Mouse (Mus musculus): ENCODE data around the gene Vps35l. TPM values are rescaled to one million over a fixed set of nuclear protein-coding genes. Genes with fewer than 3 reads are reported as not detected.

Vps35l gene
- polyA plus RNA-seq, 1 experiment from 2014 or later = 73.7 TPM

GRCm38 (mm10) chr7:118707216-118707615, 32.8 kb upstream of the Vps35l start:
- H3K27ac ChIP-seq = no peak overlapping the region
- WGBS = 70% methylated on average over 2 of the region's 2 CpGs

DNA sequence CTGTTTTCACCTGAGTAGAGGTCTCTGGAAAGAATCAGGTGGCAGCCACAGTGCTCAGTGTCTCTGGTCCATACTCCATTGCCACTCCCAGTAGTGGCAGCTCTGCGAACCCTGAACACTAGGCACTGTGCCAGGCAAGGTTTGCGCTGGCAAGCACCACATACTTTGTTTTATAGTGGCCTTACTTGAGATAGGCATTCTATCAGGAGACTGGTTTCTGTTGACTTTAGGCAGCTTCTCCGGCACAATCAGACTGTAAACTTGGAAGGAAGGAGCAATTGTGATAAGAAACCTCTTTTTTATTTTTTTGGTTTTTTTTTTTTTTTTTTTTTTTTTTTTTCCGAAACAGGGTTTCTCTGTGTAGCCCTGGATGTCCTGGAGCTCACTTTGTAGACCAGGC, 32.0 kb upstream of the Vps35l start:
- H3K36me3 ChIP-seq = no peaks in the 10 kb centered on the region
- no peak overlapping the region for H3K4me3 ChIP-seq (replicated peaks)
- WGBS = 88% methylated on average over 3 of the region's 4 CpGs
- peaks cover 18% of the 10 kb centered on the region for H3K4me1 ChIP-seq (replicated peaks)
- no peaks in the 10 kb centered on the region for H3K9me3 ChIP-seq
- H3K27ac ChIP-seq = no peak overlapping the region
- no peaks in the 10 kb centered on the region for H3K27me3 ChIP-seq
- ATAC-seq (ENCODE audit: insufficient number of reproducible peaks, insufficient read depth, low FRiP score, low TSS enrichment, low read depth) = no peak
- H3K4me2 ChIP-seq = no peak overlapping the region
- no peak overlapping the region for H3K9ac ChIP-seq (replicated peaks)

More at GRCm38 (mm10) chr7:118707216-118707615, 32.8 kb upstream of the Vps35l start:
- ATAC-seq (ENCODE audit: insufficient number of reproducible peaks, insufficient read depth, low FRiP score, low TSS enrichment, low read depth) = no peak
- peaks cover 16% of the 10 kb centered on the region for H3K4me1 ChIP-seq (replicated peaks)
- no peak overlapping the region for H3K4me2 ChIP-seq
- no peak overlapping the region for H3K4me3 ChIP-seq (replicated peaks)
- no peaks in the 10 kb centered on the region for H3K36me3 ChIP-seq
- H3K27me3 ChIP-seq = no peaks in the 10 kb centered on the region
- no peaks in the 10 kb centered on the region for H3K9me3 ChIP-seq
- no peak overlapping the region for H3K9ac ChIP-seq (replicated peaks)

- no peak overlapping the region for H3K9ac ChIP-seq (replicated peaks)
- ATAC-seq (ENCODE audit: insufficient number of reproducible peaks, insufficient read depth, low FRiP score, low TSS enrichment, low read depth) = no peak
- peaks cover 10% of the 10 kb centered on the region for H3K4me1 ChIP-seq (replicated peaks)
- no peak overlapping the region for H3K4me3 ChIP-seq (replicated peaks)
- no peak overlapping the region for H3K27ac ChIP-seq
- WGBS = 63% methylated on average over 5 of the region's 5 CpGs
- H3K9me3 ChIP-seq = no peaks in the 10 kb centered on the region
- no peaks in the 10 kb centered on the region for H3K27me3 ChIP-seq
- no peak overlapping the region for H3K4me2 ChIP-seq
- H3K36me3 ChIP-seq = peaks cover 7% of the 10 kb centered on the region; the same call in 1 of the 2 replicates
Observed at GRCm38 (mm10) chr7:118710776-118711175, 29.2 kb upstream of the Vps35l start.

DNA sequence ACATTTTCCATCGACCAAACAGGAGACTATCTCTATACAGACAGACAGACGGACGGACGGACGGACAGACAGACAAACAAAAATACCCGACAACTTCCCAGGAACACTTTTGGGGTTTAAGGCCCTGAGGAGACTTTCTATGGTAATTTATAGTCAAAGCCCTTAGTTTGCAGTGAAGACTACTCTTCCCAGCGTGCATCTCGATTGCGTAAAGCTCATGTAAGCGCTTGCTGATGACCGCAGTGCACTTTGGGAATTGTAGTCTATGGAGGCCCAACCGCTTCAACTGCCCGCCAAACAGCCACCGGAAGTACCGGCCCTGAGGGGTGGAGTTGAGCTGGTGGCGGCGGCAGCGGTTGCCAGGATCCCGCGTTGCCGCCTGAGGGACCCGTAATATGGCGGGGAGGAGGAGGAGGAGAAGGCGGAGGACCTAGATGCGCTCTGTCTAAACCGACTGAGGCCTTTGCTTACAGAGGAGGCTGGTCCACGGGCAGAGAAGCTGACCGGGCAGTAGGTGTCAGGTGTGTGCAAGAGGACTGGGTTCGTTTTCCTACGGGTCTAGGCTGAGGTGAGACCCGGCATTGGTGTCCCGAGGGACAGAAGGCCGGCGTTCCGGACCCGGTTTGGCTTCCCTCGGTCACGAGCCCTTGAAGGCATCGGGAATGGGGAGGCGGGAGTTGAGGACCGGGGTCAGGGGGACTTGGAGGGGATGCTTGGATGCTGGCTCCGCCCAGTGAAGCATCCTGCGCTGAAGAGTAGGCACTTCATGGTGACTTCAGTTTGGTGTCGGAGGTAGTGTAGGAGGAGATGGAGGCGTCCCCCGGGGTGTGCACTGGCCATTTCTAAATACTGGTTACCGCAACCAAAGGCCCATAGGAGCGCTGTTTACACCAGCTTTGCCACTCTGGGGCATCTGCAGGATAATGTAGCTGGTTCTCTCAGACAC, 27.5 kb upstream of the Vps35l start, which contains the start of gene Ccp110:
Gene Ccp110, plus strand, starts transcription at position 325 of the 946 bp plus-strand sequence.
- Histone ChIP-seq H3K4me1 (replicated peaks) (peaks cover 10% of the 10 kb centered on the region), H3K27ac (no peak within 1 kb of the TSS)
- under 1% methylated on average over 48 of the region's 48 CpGs for WGBS

DNA sequence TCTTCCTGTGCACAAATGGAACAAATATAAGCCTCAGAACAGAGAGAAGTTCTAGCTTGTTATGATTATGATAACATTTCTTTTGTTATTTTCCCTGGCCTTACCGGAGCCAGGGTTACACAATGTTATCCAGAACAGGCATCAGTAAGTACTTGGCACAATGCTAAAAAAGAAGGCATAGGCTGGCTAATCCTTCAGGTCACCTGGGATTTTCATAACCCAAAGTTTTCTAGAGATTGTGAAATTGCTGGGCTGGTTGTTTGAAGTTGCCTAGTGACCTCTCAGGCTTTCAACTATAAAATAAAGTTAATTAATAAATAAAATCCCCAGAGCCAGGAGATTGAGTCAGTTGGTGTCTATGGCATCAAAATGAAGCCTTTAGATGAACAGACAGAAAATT, 25.2 kb upstream of the Vps35l start:
- Histone ChIP-seq H3K27me3 (no peaks in the 10 kb centered on the region), H3K4me3 (replicated peaks) (no peak overlapping the region), H3K4me2 (no peak overlapping the region), H3K9me3 (no peaks in the 10 kb centered on the region), H3K27ac (no peak overlapping the region), H3K36me3 (peaks cover 21% of the 10 kb centered on the region), H3K4me1 (replicated peaks) (peaks cover 10% of the 10 kb centered on the region), H3K9ac (replicated peaks) (no peak overlapping the region)
- WGBS = 91% methylated on average over 1 of the region's 1 CpGs
- ATAC-seq (ENCODE audit: insufficient number of reproducible peaks, insufficient read depth, low FRiP score, low TSS enrichment, low read depth) = no peak

More for the DNA sequence above, 27.5 kb upstream of the Vps35l start, which contains the start of gene Ccp110:
- Histone ChIP-seq H3K9me3 (no peaks in the 10 kb centered on the region), H3K36me3 (peaks cover 11% of the 10 kb centered on the region; the same call in 1 of the 2 replicates), H3K4me2 (peak within 1 kb of the TSS; percentile 53), H3K27me3 (no peaks in the 10 kb centered on the region), H3K4me3 (replicated peaks) (peak within 1 kb of the TSS; percentile 67), H3K9ac (replicated peaks) (peak within 1 kb of the TSS; percentile 72)
- peak; percentile 95 for ATAC-seq (ENCODE audit: insufficient number of reproducible peaks, insufficient read depth, low FRiP score, low TSS enrichment, low read depth)

DNA sequence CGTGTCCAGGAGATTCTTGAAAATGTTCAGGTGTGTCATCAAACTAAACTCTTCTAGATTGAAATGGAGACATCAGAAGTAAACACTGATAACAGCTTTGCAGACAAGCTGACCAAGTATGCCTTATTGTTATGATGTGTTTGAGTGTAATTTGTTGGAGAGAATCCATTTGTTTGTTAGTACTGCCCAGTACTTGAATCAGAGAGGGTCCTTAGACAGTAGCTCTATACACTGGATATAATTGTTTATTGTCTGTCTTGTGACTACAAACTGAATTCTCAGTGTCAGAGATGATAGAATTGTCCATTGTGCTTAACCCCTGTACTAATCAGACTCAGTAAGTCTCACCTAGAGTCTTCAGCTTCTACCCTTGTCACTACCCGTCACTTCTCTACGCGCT, 22.0 kb upstream of the Vps35l start:
- no peak overlapping the region for H3K4me2 ChIP-seq
- H3K9ac ChIP-seq (replicated peaks) = no peak overlapping the region
- H3K4me1 ChIP-seq (replicated peaks) = peaks cover 8% of the 10 kb centered on the region
- no peak for ATAC-seq (ENCODE audit: insufficient number of reproducible peaks, insufficient read depth, low FRiP score, low TSS enrichment, low read depth)
- H3K27ac ChIP-seq = no peak overlapping the region
- peaks cover 40% of the 10 kb centered on the region for H3K36me3 ChIP-seq
- H3K9me3 ChIP-seq = no peaks in the 10 kb centered on the region
- WGBS = 91% methylated on average over 4 of the region's 4 CpGs
- H3K4me3 ChIP-seq (replicated peaks) = no peak overlapping the region
- no peaks in the 10 kb centered on the region for H3K27me3 ChIP-seq

DNA sequence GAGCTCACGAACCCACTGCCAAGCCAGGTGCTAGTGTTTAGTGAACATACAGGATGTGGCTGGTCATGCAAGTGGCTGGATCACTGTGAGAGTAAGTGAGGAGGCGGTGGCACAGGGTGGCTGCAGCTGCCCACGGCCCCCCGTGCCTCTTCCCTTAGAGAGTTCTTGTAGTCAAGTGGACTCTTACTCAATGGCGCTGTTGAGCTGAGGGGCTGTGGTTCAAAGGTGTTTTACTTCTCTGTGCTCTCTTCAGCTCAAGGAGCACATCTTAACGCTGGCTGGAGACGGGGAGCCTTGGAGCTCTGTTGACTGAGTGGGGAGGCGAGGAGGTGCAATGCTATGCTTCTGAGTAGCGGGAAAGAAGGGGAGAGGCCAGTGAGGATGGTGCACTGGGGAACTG, 16.1 kb upstream of the Vps35l start:
- H3K27me3 ChIP-seq = no peaks in the 10 kb centered on the region
- no peak overlapping the region for H3K9ac ChIP-seq (replicated peaks)
- H3K4me1 ChIP-seq (replicated peaks) = no peaks in the 10 kb centered on the region
- H3K4me2 ChIP-seq = no peak overlapping the region
- H3K27ac ChIP-seq = no peak overlapping the region
- 89% methylated on average over 9 of the region's 9 CpGs for WGBS
- H3K36me3 ChIP-seq = peaks cover 68% of the 10 kb centered on the region
- ATAC-seq (ENCODE audit: insufficient number of reproducible peaks, insufficient read depth, low FRiP score, low TSS enrichment, low read depth) = no peak
- no peak overlapping the region for H3K4me3 ChIP-seq (replicated peaks)
- no peaks in the 10 kb centered on the region for H3K9me3 ChIP-seq

- Histone ChIP-seq H3K36me3 (peaks cover 84% of the 10 kb centered on the region), H3K9me3 (no peaks in the 10 kb centered on the region), H3K4me3 (replicated peaks) (no peak overlapping the region), H3K27me3 (no peaks in the 10 kb centered on the region), H3K9ac (replicated peaks) (no peak overlapping the region), H3K27ac (no peak overlapping the region), H3K4me1 (replicated peaks) (no peaks in the 10 kb centered on the region), H3K4me2 (no peak overlapping the region)
- no peak for ATAC-seq (ENCODE audit: insufficient number of reproducible peaks, insufficient read depth, low FRiP score, low TSS enrichment, low read depth)
- WGBS = 83% methylated on average over 2 of the region's 2 CpGs
Observed at GRCm38 (mm10) chr7:118725459-118725858, 14.6 kb upstream of the Vps35l start.

GRCm38 (mm10) chr7:118728846-118729587, 11.0 kb upstream of the Vps35l start:
- Histone ChIP-seq H3K9me3 (no peaks in the 10 kb centered on the region), H3K4me3 (replicated peaks) (no peak overlapping the region), H3K9ac (replicated peaks) (no peak overlapping the region), H3K36me3 (peaks cover 88% of the 10 kb centered on the region), H3K27ac (no peak overlapping the region), H3K4me2 (no peak overlapping the region), H3K4me1 (replicated peaks) (no peaks in the 10 kb centered on the region), H3K27me3 (no peaks in the 10 kb centered on the region)
- ATAC-seq (ENCODE audit: insufficient number of reproducible peaks, insufficient read depth, low FRiP score, low TSS enrichment, low read depth) = no peak
- 91% methylated on average over 13 of the region's 13 CpGs for WGBS

DNA sequence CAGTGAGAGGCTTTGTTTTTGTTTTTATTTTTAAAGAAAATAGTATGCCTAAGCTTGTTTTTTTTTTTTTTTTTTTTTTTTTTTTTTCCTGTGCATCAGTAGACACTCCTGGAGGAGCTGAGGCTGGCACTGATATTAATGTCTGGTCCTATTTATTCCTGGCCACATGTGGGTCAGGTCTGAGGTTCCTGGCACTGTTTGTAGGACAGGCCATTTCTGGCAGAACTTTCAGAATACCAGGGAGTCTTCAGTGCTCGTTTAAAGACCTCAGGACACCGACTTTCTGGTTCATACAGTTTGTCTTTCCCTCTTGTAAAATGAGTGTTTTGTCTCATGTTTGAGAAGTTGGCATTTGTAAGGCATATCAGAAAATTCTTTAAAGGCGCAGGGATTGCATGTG, 8.2 kb upstream of the Vps35l start:
- H3K36me3 ChIP-seq = peaks cover 78% of the 10 kb centered on the region
- WGBS = 91% methylated on average over 3 of the region's 3 CpGs
- H3K4me2 ChIP-seq = no peak overlapping the region
- no peaks in the 10 kb centered on the region for H3K9me3 ChIP-seq
- ATAC-seq (ENCODE audit: insufficient number of reproducible peaks, insufficient read depth, low FRiP score, low TSS enrichment, low read depth) = no peak
- H3K9ac ChIP-seq (replicated peaks) = no peak overlapping the region
- H3K27me3 ChIP-seq = no peaks in the 10 kb centered on the region
- H3K4me1 ChIP-seq (replicated peaks) = no peaks in the 10 kb centered on the region
- no peak overlapping the region for H3K4me3 ChIP-seq (replicated peaks)
- no peak overlapping the region for H3K27ac ChIP-seq

DNA sequence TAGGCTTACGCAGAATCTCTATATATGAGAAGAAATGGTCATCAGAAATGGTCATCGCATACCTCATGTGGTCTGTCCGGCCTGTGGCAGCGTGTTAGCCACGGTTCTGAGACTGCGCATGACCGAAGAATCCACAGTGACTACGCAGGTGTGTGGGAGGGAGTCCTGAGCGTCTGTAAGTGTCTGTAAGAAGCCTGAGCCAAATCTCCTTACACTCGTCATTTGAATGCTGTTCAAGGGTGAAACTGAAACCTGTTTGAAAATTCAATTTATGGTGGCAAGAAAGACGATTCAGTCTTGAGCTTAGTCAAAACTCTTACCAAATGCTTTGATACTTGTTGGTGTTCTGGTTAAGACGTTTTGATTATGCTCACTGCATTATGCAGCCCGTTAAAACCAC, 6.8 kb upstream of the Vps35l start:
- no peak for ATAC-seq (ENCODE audit: insufficient number of reproducible peaks, insufficient read depth, low FRiP score, low TSS enrichment, low read depth)
- Histone ChIP-seq H3K9me3 (no peaks in the 10 kb centered on the region), H3K4me3 (replicated peaks) (no peak overlapping the region), H3K36me3 (peaks cover 70% of the 10 kb centered on the region), H3K4me1 (replicated peaks) (no peaks in the 10 kb centered on the region), H3K27me3 (no peaks in the 10 kb centered on the region), H3K9ac (replicated peaks) (no peak overlapping the region), H3K4me2 (no peak overlapping the region), H3K27ac (no peak overlapping the region)
- 91% methylated on average over 13 of the region's 13 CpGs for WGBS
